Mouse (Mus musculus) urinary bladder, postnatal 25 days (tissue): ENCODE results near the gene Wdr72.

Experiments used
- DNase-seq: peaks from one replicate; pipeline ENCODE4 v3.0.0; 2022; ENCODE audit warnings: low spot score

The Wdr72 gene

DNA sequence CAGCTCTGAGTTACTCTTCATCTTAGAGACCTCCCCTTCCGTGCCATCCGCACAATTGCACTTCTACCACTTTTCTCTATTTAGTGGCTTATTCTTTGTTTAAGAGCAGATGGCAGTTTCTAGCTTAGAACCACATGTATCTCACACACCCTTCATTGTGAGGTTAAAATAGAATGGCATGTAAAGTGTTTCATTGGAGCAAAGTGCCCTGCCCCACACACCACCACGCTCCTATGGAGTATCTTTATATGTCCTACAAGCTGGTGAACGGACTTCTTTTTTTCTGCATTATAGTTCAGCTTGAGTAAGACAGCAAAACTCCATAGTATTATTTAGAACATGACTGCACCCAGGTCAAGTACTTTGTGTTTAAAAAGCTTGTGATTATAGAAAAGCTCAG, 137.9 kb downstream of the Wdr72 start:
- no peak for DNase-seq

DNA sequence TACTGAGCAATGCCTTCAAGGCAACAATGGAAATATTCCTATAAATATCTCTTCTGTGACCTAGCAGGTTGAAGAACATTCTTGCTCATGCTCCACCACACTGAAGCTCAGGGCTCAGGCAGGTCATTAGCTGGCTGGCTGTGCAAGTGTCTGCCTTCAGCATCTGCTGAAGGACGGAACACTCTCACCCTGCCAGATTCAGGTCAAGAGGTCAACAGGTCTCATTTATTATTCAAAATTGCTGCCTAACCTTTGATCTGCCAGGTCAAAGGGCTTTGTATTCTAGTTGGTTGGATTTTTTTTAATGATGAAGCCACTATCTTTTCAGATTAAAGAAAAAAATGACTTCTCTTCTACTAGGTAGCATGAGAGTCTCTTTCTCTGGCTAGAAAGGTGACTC, 139.3 kb downstream of the Wdr72 start:
- no peak for DNase-seq

- no peak for DNase-seq
These were observed 140.4 kb downstream of the Wdr72 start for GRCm38 (mm10) chr9:74250522-74250921.

DNA sequence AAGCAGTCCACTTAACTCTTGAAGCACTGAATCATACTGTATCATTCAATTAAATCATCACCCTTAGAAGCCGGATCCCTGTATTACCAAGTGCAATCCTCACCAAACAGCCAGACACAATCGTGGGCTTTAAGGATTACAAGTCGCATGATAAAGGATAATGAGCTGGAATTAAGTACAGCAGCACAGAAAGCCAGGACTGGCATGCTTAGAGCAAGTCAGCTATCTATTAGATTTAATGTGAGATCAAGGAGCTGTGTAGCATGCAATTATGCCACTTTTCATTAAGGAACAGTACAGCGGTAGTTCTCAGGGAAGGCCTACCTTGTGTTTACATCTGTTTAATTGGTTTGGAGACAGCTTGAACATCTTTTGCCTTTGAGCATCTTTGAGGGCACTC, 148.2 kb downstream of the Wdr72 start:
- DNase-seq: no peak

GRCm38 (mm10) chr9:74277752-74278385, 167.7 kb downstream of the Wdr72 start:
- DNase-seq: no peak

DNA sequence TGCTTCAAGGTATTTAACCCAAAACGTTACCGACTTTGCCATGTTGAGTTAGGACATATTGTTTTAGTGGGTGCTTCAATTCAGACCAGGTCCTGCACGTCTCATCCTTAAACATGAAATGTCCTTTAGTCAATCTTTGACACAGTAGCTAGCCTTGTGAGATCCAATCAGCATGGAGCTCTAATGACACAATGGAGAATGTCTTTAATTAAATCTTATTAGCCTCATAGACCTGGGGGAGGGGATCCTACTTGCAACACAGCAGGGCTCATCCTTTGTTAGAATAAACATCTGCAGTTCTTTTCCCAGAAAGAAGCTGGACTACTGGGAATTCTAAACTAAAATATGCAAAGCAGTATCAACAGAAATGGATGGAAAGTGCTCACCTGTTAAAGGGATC, 171.9 kb downstream of the Wdr72 start:
- DNase-seq: no peak

GRCm38 (mm10) chr9:74286210-74286609, 176.1 kb downstream of the Wdr72 start:
- no peak for DNase-seq

- DNase-seq: no peak
These were observed 184.3 kb downstream of the Wdr72 start for GRCm38 (mm10) chr9:74294479-74294878.

GRCm38 (mm10) chr9:74318771-74319170, 208.6 kb downstream of the Wdr72 start:
- no peak for DNase-seq

- no peak for DNase-seq
These were observed 214.2 kb downstream of the Wdr72 start for GRCm38 (mm10) chr9:74324089-74324924.

- DNase-seq: no peak
These were observed 214.8 kb downstream of the Wdr72 start for GRCm38 (mm10) chr9:74324925-74325295.

DNA sequence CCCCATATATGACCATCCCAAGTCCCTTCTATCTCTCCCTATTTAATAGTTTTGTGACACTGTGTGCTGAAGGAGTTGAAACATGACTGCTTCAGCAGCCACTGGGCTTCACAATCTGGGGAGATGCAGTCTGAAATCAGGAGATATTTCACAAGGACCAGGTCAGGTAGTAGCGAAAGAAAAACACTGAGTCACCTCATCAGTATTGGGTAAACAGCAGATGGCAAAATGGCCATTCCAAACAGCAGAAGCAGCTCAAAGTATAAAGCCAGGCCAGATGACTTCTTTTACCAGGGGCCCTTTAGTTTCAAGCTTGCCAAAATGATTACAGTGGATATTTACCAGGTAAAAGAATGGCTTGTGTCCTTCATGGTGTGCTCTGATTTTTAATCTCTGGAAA, 215.8 kb downstream of the Wdr72 start:
- DNase-seq: no peak

- DNase-seq: no peak
These were observed 218.7 kb downstream of the Wdr72 start for GRCm38 (mm10) chr9:74328821-74329220.

DNA sequence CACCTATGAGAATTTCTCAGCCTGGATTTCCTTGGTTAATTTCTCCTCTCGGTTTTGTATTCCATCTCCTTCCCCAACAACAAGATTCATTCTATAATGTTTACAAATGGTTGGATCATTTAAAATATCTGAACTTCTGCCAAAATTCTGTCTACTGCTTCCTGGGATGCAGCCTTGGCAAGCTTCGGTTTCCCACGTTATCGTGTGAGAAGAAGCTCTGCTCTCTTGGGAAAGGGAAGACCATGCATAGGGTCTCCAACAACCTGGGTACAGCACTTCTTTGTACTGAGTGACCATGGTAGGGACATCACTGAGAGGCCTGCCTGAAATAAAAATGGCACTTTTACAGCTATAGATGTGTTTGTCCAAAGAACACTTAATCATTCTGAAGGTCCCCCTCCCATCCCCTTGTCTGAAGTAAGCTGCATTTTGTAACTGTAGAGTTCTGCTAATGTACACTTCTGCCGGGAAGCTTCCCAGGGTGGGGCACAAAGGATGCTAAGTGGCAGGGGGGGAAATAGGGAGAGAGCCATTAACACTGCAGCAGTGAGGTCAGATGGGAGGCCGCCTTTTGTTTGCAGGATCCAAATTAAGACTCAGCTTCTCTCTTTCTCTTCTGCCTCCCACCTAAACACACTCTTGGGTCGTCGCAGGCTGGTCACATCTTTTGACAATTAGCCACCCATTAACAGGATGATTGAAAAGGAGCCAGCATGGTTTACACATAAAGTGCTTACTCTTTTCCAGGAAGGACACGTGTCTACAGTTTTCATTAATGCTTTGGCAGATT, 220.7 kb downstream of the Wdr72 start:
- DNase-seq: no peak

GRCm38 (mm10) chr9:74332321-74332720, 222.2 kb downstream of the Wdr72 start:
- no peak for DNase-seq
